Mouse (Mus musculus) cerebellum, adult 11-12 months (tissue): ENCODE measurements around the gene Glod4.
"Not testable (repeated sequence)": the region's sequence is repeated elsewhere in the genome, so short reads cannot be mapped to it uniquely, and the experiment has no call there.

Source experiments
- DNase-seq: peaks from one replicate; pipeline ENCODE4 v3.0.0; 2022

Gene Glod4

GRCm38 (mm10) chr11:76256129-76256528, 12.6 kb upstream of the Glod4 start:
- DNase-seq, result peak; percentile 36

- DNase-seq, result peak; percentile 92
These were observed 12.0 kb upstream of the Glod4 start for GRCm38 (mm10) chr11:76255431-76256001.

GRCm38 (mm10) chr11:76253918-76254264, 10.4 kb upstream of the Glod4 start:
- peak; percentile 39 for DNase-seq

- peak; percentile 82 for DNase-seq
These were observed 9.8 kb upstream of the Glod4 start for GRCm38 (mm10) chr11:76253145-76253917.

- peak; percentile 78 for DNase-seq
These were observed 8.5 kb upstream of the Glod4 start for GRCm38 (mm10) chr11:76252036-76252435.

- DNase-seq, result no peak
These were observed 3.7 kb upstream of the Glod4 start for GRCm38 (mm10) chr11:76247239-76247638.

- DNase-seq, result no peak
These were observed 2.9 kb upstream of the Glod4 start for GRCm38 (mm10) chr11:76246439-76246838.

GRCm38 (mm10) chr11:76243811-76244546, 454 bp upstream of the Glod4 start:
- peak; percentile 39 for DNase-seq

GRCm38 (mm10) chr11:76239750-76240149, 3.8 kb downstream of the Glod4 start:
- DNase-seq, result no peak

GRCm38 (mm10) chr11:76236136-76236535, 7.4 kb downstream of the Glod4 start:
- no peak for DNase-seq

- no peak for DNase-seq
These were observed 18.5 kb downstream of the Glod4 start for GRCm38 (mm10) chr11:76225051-76225450.

- no peak for DNase-seq
These were observed 18.9 kb downstream of the Glod4 start for GRCm38 (mm10) chr11:76224631-76225030.

GRCm38 (mm10) chr11:76217390-76217800, 26.1 kb downstream of the Glod4 start, which contains the start of the genes Dbil5 and Gemin4:
TSS of gene Dbil5 (plus strand) at chr11:76217608.
TSS of gene Gemin4 (minus strand) at chr11:76217664.
- DNase-seq, result peak; percentile 97

- DNase-seq, result peak; percentile 53
These were observed 26.7 kb downstream of the Glod4 start for GRCm38 (mm10) chr11:76216681-76217389.

- DNase-seq, result no peak
These were observed 27.4 kb downstream of the Glod4 start for GRCm38 (mm10) chr11:76216049-76216540.

- DNase-seq, result no peak
These were observed 28.5 kb downstream of the Glod4 start for GRCm38 (mm10) chr11:76215011-76215410.

- no peak for DNase-seq
These were observed 29.7 kb downstream of the Glod4 start for GRCm38 (mm10) chr11:76213841-76214240.

GRCm38 (mm10) chr11:76211595-76211994, 31.9 kb downstream of the Glod4 start:
- not testable (repeated sequence) for DNase-seq

- DNase-seq, result no peak
These were observed 33.1 kb downstream of the Glod4 start for GRCm38 (mm10) chr11:76210228-76210985.

- no peak for DNase-seq
These were observed 36.7 kb downstream of the Glod4 start for GRCm38 (mm10) chr11:76206793-76207192.

GRCm38 (mm10) chr11:76201761-76202674, 41.5 kb downstream of the Glod4 start:
- DNase-seq, result peak; percentile 92
